In the genomic region with DNA sequence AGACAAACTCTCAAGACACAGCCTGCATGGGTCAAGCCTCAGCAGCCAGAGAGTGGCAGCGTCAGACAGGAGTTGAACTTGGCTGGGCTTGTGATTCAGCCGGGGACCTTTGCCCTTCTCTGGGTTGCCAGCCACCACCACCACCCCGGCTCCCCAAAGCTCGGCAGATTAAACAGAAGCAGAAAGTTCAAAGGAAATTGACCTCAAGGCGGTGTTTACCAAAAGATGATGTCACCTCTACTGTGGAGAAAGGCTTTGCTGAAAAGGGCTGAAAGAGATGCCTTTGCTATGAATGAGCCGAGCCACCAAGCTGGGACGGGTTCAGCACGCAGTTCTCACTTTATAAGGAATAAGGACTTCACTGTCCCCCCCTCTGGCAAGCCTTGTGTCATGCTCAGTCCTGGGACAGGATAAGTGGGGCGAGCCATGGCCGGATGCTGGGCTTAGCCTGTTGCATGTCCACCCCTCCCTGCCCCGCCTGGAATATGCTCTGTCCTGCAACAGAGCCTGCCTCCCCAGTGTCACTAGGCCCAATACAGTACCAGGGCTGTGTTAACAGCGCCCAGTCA, we compare ENCODE assay signal across 7 mouse cellular contexts. TPM values are rescaled to one million over a fixed set of nuclear protein-coding genes. Genes with fewer than 3 reads are reported as not detected.
DNase-seq lines count a peak whose midpoint lies in the region; ATAC-seq and TF ChIP-seq lines count a peak whose summit lies in the region.

No protein-coding gene starts in this region.

- H3K27me3 ChIP-seq in embryonic facial prominence, embryonic 14.5 days (replicated peaks; ENCODE audit: control insufficient read depth, insufficient read depth, low read length): no peaks in the 10 kb centered on the region
- no peaks in the 10 kb centered on the region for H3K27me3 ChIP-seq in intestine, embryonic 15.5 days (replicated peaks)
- no peaks in the 10 kb centered on the region for H3K27me3 ChIP-seq in liver, embryonic 14.5 days (ENCODE audit: control insufficient read depth, insufficient read depth, low read length)

- DNase-seq in adrenal gland, postnatal 14 days: peak; percentile 31
- peak; percentile 55 for DNase-seq in embryonic facial prominence, embryonic 14.5 days (ENCODE audit: low spot score)
- DNase-seq in liver, embryonic 14.5 days (ENCODE audit: low read depth in 3 of 3, low spot score in 3 of 3): peak; percentile 17 to 26 (median 20)
- DNase-seq in urinary bladder, postnatal 14 days (ENCODE audit: low spot score): peak; percentile 70
- no peak for DNase-seq in layer of hippocampus, adult 9-10 months (ENCODE audit: low spot score)
- DNase-seq in cerebellum, adult 9-11 months: no peak

- H3K36me3 ChIP-seq in embryonic facial prominence, embryonic 14.5 days (ENCODE audit: control insufficient read depth, insufficient read depth, low read length): no peaks in the 10 kb centered on the region
- H3K36me3 ChIP-seq in intestine, embryonic 15.5 days: no peaks in the 10 kb centered on the region
- H3K36me3 ChIP-seq in liver, embryonic 14.5 days (replicated peaks; ENCODE audit: control insufficient read depth, insufficient read depth, low read depth): no peaks in the 10 kb centered on the region

- no peaks in the 10 kb centered on the region for H3K9me3 ChIP-seq in embryonic facial prominence, embryonic 14.5 days (ENCODE audit: control insufficient read depth, low read length)
- no peaks in the 10 kb centered on the region for H3K9me3 ChIP-seq in intestine, embryonic 15.5 days
- no peaks in the 10 kb centered on the region for H3K9me3 ChIP-seq in liver, embryonic 14.5 days (ENCODE audit: control insufficient read depth, low read length)

- H3K4me1 ChIP-seq in embryonic facial prominence, embryonic 14.5 days (ENCODE audit: control insufficient read depth, insufficient read depth, low read length): no peaks in the 10 kb centered on the region
- H3K4me1 ChIP-seq in intestine, embryonic 15.5 days (replicated peaks): peaks cover 8% of the 10 kb centered on the region
- peaks cover 0 to 9% of the 10 kb centered on the region in 2 experiments; a peak in 2 of 4 replicates for H3K4me1 ChIP-seq in liver, embryonic 14.5 days (replicated peaks; ENCODE audit: control insufficient read depth in 2 of 2, insufficient read depth in 2 of 2, low read length in 1 of 2)

- no peak overlapping the region for H3K27ac ChIP-seq in embryonic facial prominence, embryonic 14.5 days (replicated peaks; ENCODE audit: low read depth, low read length)
- peak overlapping the region; percentile 32; the same call in 1 of the 2 replicates for H3K27ac ChIP-seq in intestine, embryonic 15.5 days
- H3K27ac ChIP-seq in liver, embryonic 14.5 days: peak overlapping the region; percentile 37; the same call in 1 of the 2 replicates

- 36% methylated on average over 12 of the region's 12 CpGs for WGBS in embryonic facial prominence, embryonic 14.5 days
- 22% methylated on average over 12 of the region's 12 CpGs for WGBS in intestine, embryonic 15.5 days
- 41% methylated on average over 12 of the region's 12 CpGs for WGBS in liver, embryonic 14.5 days (ENCODE audit: insufficient replicate concordance)

- H3K4me3 ChIP-seq in embryonic facial prominence, embryonic 14.5 days (ENCODE audit: low read depth, low read length): no peak overlapping the region
- no peak overlapping the region for H3K4me3 ChIP-seq in intestine, embryonic 15.5 days (replicated peaks)
- H3K4me3 ChIP-seq in liver, embryonic 14.5 days (ENCODE audit: insufficient read depth in 1 of 2, low read depth in 2 of 2, low read length in 2 of 2): no peak overlapping the region

- no peak for TF ChIP-seq CTCF in liver, embryonic 14.5 days (IDR thresholded peaks at IDR 0.05; ENCODE audit: low read depth)

- TF ChIP-seq EP300 in liver, embryonic 14.5 days (IDR thresholded peaks at IDR 0.05; ENCODE audit: low read depth): no peak

- H3K9ac ChIP-seq in embryonic facial prominence, embryonic 14.5 days (ENCODE audit: low read depth, low read length): peak overlapping the region; percentile 19; the same call in 1 of the 2 replicates
- H3K9ac ChIP-seq in intestine, embryonic 15.5 days: no peak overlapping the region; the same call in 1 of the 2 replicates
- H3K9ac ChIP-seq in liver, embryonic 14.5 days (replicated peaks): no peak overlapping the region

- no peak overlapping the region for H3K4me2 ChIP-seq in embryonic facial prominence, embryonic 14.5 days (ENCODE audit: low read depth, low read length)
- peak overlapping the region; percentile 23; the same call in 1 of the 2 replicates for H3K4me2 ChIP-seq in intestine, embryonic 15.5 days (replicated peaks)
- H3K4me2 ChIP-seq in liver, embryonic 14.5 days (ENCODE audit: low read depth): no peak overlapping the region

- ATAC-seq in embryonic facial prominence, embryonic 14.5 days (ENCODE audit: low read depth): peak; percentile 50; the same call in 1 of the 2 replicates
- peak; percentile 87 for ATAC-seq in intestine, embryonic 15.5 days
- ATAC-seq in liver, embryonic 14.5 days (ENCODE audit: insufficient read depth): peak; percentile 70

RNA-seq across cellular contexts. Expression of a gene that starts 4.9 kb away (rescaled TPM):
- total RNA-seq in adrenal gland, postnatal 14 days (2021): 14.8 and 15.5 TPM in 2 replicates
- 4.8 and 5.8 TPM in 2 replicates for polyA plus RNA-seq in embryonic facial prominence, embryonic 14.5 days (2014; fragmentation: Nextera tagmentation; extraction: Ambion mirVana)
- polyA plus RNA-seq in intestine, embryonic 15.5 days (2015; fragmentation: Nextera tagmentation; extraction: Ambion mirVana): 2.9 and 3.2 TPM in 2 replicates
- 1.0 and 1.4 TPM in 2 replicates for polyA plus RNA-seq in liver, embryonic 14.5 days (2012; rRNA removed)
- 0.56 and 0.71 TPM in 2 replicates for polyA plus RNA-seq in liver, embryonic 14.5 days (2014; fragmentation: Nextera tagmentation; extraction: Ambion mirVana)

Comparison
In these comparisons a context has a peak if more than half of its experiments do, and no peak if none do; other contexts are left out.
1. DNase-seq: peak in adrenal gland, postnatal 14 days (single experiment), embryonic facial prominence, embryonic 14.5 days (single experiment), liver, embryonic 14.5 days (3 of 3) and urinary bladder, postnatal 14 days (single experiment); none in layer of hippocampus, adult 9-10 months (single experiment) and cerebellum, adult 9-11 months (single experiment).
2. Peak in every context shown above with its lines, with median percentiles within 50 percentile points of each other: ATAC-seq.